Mouse (Mus musculus): ENCODE results near the gene Fam196b.

DNA sequence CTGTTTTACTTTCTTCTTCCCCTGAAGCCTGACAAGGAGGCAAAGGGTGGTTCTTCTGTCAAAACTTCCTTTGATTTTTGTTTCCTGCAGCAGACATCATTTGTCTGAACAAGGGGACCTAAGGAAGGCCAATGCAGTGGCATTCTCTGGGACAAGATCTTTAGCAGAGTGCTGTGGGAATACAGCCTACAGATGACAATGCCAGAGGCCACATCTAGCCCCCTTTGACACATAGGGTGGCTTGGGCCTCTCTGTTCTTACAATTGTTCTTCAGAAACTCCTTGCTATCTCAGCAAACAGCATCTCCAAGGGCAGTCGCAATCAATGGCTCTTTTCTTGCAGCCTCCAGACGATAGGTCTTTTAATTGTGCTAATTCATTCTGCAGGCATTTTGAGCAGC is 23.9 kb upstream of the Fam196b start:
- TF ChIP-seq ZNF384 (IDR thresholded peaks at IDR 0.05; ENCODE audit: low read depth, low read length) = no peak
- TF ChIP-seq CHD2 (IDR thresholded peaks at IDR 0.05; ENCODE audit: low read depth, low read length) = no peak
- no peak for TF ChIP-seq MAFK (IDR thresholded peaks at IDR 0.05; ENCODE audit: insufficient read depth, low read depth, low read length)
- TF ChIP-seq ZC3H11A (IDR thresholded peaks at IDR 0.05; ENCODE audit: borderline replicate concordance, low read depth, low read length) = no peak
- no peak for TF ChIP-seq HCFC1 (IDR thresholded peaks at IDR 0.05; ENCODE audit: borderline replicate concordance, insufficient read depth, low read length)

Measured in ES-E14 (cell line).